Mouse (Mus musculus): ENCODE data around the gene Thbs2. TPM values are rescaled to one million over a fixed set of nuclear protein-coding genes. Genes with fewer than 3 reads are reported as not detected.

The Thbs2 gene
- total RNA-seq, 2 experiments from 2014 or later: 66.4 to 84.2 TPM

- no peak for DNase-seq
Measured at GRCm38 (mm10) chr17:14696281-14696795, 2.3 kb upstream of the Thbs2 start.

GRCm38 (mm10) chr17:14693048-14693993 lies 714 bp downstream of the Thbs2 start:
- no peak for DNase-seq

- peak; percentile 49 for DNase-seq
Measured at GRCm38 (mm10) chr17:14691901-14692300, 2.1 kb downstream of the Thbs2 start.

GRCm38 (mm10) chr17:14691197-14691596 lies 2.8 kb downstream of the Thbs2 start:
- DNase-seq: no peak

- DNase-seq: no peak
Measured at GRCm38 (mm10) chr17:14682836-14683235, 11.2 kb downstream of the Thbs2 start.

GRCm38 (mm10) chr17:14681047-14681446 lies 13.0 kb downstream of the Thbs2 start:
- no peak for DNase-seq

GRCm38 (mm10) chr17:14677198-14677597 lies 16.8 kb downstream of the Thbs2 start:
- DNase-seq: no peak

- no peak for DNase-seq
Measured at GRCm38 (mm10) chr17:14675517-14675916, 18.5 kb downstream of the Thbs2 start.

- peak; percentile 79 for DNase-seq
Measured at GRCm38 (mm10) chr17:14672402-14672801, 21.6 kb downstream of the Thbs2 start.

- DNase-seq: no peak
Measured at GRCm38 (mm10) chr17:14667225-14667624, 26.8 kb downstream of the Thbs2 start.

- no peak for DNase-seq
Measured at GRCm38 (mm10) chr17:14666451-14666850, 27.6 kb downstream of the Thbs2 start.

- no peak for DNase-seq
Measured at GRCm38 (mm10) chr17:14663366-14663765, 30.7 kb downstream of the Thbs2 start.

GRCm38 (mm10) chr17:14662409-14662808 lies 31.6 kb downstream of the Thbs2 start:
- DNase-seq: no peak

- no peak for DNase-seq
Measured at GRCm38 (mm10) chr17:14659746-14660145, 34.3 kb downstream of the Thbs2 start.

- DNase-seq: no peak
Measured at GRCm38 (mm10) chr17:14658123-14658522, 35.9 kb downstream of the Thbs2 start.

- no peak for DNase-seq
Measured at GRCm38 (mm10) chr17:14657123-14657522, 36.9 kb downstream of the Thbs2 start.

- DNase-seq: no peak
Measured at GRCm38 (mm10) chr17:14654981-14655380, 39.1 kb downstream of the Thbs2 start.

GRCm38 (mm10) chr17:14652013-14652412 lies 42.0 kb downstream of the Thbs2 start:
- DNase-seq: no peak

GRCm38 (mm10) chr17:14647996-14648640 lies 45.9 kb downstream of the Thbs2 start:
- no peak for DNase-seq

GRCm38 (mm10) chr17:14643996-14644395 lies 50.0 kb downstream of the Thbs2 start:
- DNase-seq: no peak

GRCm38 (mm10) chr17:14640351-14641115 lies 53.5 kb downstream of the Thbs2 start:
- peak; percentile 79 for DNase-seq

Data from gastrocnemius, postnatal 10 days (tissue).